Mouse (Mus musculus): ENCODE data around the gene Zfp335. TPM values are rescaled to one million over a fixed set of nuclear protein-coding genes. Genes with fewer than 3 reads are reported as not detected.

Gene Zfp335
- 10 to 100 TPM in 1 of 2 experiments, 1 to 10 TPM in 1; 8.5 to 11.0 TPM for total RNA-seq (2021)
- long read RNA-seq, experiment 1, full-length matches to known transcripts: 6 of 27 reads
- long read RNA-seq, experiment 1, partial matches to known transcripts: 9 of 27 reads
- long read RNA-seq, experiment 1, other reads (novel, unspliced or antisense): 12 of 27 reads
- long read RNA-seq, experiment 2, partial matches to known transcripts: 8 of 13 reads
- long read RNA-seq, experiment 2, other reads (novel, unspliced or antisense): 5 of 13 reads

GRCm38 (mm10) chr2:164911086-164912048 lies at the start of gene Zfp335:
Gene Zfp335 (minus strand): TSS chr2:164911757.
- DNase-seq: peak; percentile 92

DNA sequence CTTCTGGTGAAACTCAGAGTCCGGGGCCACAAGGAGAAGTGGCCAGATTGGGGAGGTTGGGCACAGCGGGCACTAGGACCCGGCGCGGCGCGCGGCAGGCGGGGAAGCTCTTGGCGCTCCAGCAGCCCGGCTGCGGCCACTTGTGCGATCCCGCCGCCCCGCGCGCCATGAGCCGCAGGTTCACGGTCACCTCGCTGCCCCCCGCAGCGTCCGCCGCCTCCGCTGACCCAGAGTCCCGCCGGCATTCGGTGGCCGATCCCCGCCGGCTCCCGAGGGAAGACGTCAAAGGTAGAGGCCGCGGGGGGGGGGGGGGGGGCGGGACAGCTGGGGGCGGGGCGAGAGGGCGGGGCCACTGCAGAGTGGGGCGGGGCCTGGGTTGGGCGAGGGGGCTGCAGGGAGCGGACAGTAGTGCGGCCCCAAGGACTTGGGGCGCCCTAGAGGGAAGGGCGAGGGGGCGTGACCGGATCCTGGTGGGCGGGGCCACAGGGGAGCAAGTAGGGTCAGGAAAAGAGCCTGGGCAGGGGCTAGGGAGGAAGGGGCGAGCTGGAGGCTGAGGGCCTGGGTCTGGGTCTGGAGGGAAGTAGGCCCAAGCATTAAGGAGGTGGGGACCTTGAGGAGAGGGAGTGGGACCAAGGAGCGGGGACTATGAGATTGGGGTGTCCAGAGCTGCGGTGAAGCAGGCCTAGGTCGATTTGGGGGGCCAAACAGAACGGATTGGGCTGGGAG lies 49.3 kb upstream of the Zfp335 start, which contains the start of gene Slc12a5:
Gene Slc12a5, plus strand, starts transcription at position 87 of the 726 bp plus-strand sequence.
- DNase-seq: peak; percentile 51

DNA sequence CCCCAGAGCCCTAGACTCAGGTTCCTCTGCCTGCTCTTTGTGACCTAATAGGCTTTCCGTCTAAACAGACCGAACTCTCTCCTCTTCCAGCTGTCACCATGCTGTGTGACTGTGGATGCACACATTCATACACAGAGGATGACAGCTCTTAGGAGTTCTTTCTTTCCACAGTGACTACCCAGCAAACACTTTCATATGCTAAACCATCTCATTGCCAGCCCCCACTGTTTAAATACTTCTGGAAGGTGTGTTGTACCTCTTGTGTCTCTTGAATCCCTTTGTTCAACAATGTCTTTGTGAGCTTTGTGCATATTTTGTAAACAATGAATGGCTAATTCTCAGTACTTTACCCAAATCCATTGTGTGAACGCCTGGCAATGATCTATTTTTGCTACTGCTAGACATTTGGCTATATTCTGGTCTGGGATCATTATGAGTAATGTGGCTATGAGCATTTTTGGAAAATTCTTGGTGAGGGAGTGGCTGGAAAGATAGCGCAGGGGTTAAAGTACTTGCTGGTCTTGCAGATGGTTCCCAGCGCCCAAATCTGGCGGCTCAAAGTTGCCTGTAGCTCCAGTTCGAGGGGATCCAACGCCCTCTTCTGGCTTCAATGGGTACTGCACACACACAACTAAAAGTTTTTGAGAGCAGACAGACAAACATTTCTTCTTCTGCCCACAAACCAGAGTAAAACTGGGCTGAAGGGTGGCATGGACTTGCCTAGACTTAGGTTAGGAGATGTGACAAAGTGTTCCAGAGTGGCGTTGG lies 46.2 kb upstream of the Zfp335 start:
- no peak for DNase-seq

- DNase-seq: no peak
Observed at GRCm38 (mm10) chr2:164956195-164956594, 44.6 kb upstream of the Zfp335 start.

DNA sequence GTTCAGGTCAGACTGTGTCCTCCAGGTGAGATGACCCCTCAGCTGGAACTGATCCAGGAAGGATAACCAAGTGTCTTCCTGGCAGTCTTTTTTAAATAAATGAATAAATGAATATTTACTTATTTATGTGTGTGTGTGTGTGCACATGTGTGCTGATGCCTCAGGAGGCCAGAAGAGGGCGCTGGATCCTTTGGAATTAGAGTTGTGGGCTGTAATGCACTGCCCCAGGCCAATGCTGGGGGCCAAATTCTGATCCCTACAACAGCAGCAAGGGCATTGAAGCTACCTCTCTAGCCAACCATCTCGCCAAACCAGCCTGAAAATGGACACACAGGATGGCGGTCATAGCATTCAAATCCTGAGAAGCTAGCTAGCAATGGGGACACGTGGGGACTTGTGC lies 44.2 kb upstream of the Zfp335 start:
- DNase-seq: no peak

GRCm38 (mm10) chr2:164953224-164953623 lies 41.7 kb upstream of the Zfp335 start:
- peak; percentile 86 for DNase-seq

DNA sequence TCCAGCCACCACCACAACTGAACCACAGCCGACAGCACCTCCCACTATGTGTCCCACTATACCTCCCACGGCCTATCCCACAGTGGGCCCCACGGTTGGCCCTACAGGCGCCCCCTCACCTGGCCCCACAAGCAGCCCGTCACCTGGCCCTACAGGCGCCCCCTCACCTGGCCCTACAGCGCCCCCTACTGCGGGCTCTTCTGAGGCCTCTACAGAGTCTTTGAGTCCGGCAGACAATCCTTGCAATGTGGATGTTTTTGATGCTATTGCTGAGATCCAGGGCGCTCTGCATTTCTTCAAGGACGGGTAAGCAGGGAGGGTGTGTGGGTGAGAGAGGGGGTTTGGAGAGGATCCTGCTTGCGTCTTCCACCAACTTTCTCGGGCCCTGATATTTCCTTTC lies 40.9 kb upstream of the Zfp335 start:
- no peak for DNase-seq

- no peak for DNase-seq
Observed at GRCm38 (mm10) chr2:164951745-164952144, 40.2 kb upstream of the Zfp335 start.

DNA sequence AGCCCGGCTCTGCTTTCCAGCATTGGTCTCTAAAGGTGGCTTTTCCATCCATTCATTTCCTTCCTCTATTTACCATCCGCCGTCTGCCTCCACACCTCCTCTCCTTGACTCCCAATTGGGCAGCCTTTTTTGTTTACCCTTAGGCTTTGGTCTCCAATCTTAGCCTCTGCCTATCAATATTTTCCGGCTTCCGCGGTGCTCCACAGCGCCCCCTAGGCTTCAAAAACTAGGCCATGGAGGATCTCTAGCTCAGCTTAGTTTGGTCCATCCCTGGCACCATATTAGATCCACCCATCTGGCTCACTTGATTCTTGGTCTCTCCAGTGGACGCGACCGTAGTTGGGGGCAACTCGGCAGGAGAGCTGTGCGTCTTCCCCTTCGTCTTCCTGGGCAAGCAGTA lies 38.9 kb upstream of the Zfp335 start:
- DNase-seq: no peak

DNA sequence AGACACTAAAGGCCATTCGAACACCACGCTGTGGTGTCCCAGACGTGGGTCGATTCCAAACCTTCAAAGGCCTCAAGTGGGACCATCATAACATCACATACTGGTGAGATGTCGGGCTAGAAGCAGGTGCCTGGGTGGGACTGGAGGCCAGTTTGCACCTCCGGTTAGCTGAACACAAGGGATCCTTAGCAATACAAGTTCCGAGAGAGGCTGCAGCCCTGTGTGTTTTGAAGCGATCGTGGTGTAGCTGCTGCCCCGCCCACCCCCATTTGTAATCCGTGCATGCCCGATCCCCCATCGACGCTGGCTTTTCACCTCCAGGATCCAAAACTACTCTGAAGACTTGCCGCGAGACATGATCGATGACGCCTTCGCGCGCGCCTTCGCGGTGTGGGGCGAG lies 37.4 kb upstream of the Zfp335 start:
- DNase-seq: no peak

DNA sequence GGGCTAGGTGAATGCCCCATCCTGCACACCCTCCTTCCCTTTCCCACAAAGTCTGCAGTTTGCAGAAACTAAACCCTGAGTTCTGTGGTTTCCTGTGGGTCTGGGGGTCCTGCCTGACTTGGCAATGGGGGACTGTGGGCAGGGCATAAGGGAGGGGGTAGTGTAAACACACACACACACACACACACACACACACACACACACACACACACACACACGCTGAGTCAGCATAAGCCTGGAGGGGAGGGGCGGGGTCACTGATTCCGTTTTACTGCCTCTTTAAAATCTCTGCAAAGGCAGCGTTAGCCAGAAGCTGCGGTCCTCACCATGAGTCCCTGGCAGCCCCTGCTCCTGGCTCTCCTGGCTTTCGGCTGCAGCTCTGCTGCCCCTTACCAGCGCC lies 36.4 kb upstream of the Zfp335 start:
- DNase-seq: no peak

DNA sequence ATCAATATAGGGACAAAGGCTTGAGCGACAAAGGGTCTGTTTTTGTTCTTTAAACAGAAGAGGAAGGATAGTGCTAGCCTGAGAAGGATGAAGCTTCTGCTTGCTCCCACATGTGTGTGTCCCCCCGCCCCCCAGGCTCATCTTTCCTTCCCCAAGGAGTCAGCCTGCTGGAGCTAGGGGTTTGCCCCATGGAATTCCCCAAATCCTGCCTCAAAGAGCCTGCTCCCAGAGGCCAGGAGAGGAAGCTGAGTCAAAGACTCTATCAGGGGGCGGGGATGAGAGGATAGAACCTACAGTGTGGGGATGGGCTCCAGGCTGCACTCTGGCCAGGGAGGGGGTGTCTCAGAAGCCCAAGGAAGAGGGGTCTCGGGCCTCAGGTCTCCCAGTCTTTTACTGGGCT lies 35.9 kb upstream of the Zfp335 start:
- DNase-seq: no peak

GRCm38 (mm10) chr2:164942692-164943290 lies 31.2 kb upstream of the Zfp335 start:
- DNase-seq: no peak

DNA sequence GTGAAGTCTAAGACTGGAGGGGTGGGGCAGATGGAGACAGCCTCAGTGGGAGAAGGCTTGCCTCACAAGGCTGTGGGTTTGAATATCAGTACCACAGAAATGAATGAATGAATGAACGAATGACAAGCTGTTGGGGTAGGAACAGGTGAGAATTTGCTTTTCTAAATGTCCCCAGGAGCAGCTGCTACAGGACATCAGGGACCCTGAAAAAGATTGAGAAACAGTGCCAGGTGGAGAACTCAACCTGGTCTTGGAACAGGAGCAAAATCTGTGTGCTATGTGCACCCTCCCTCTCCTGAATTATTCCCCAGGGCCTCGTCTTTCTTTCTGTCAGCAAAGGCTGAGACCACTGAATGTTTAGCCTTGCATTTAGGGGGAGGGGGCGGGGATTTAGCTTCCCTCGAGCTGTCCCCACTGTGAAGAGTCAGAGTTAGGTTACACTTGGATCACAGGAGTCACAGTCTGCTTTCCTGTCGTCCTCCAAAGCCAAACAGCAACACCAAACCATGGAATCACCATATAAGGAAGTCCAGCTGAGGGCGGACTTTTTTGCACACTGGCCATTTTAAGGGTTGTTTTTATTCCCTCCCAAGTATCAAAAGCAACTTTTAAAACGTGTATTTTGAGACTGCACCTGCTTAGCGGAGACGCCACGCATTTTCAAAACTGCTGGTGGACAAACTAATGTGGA lies 28.7 kb upstream of the Zfp335 start, which contains the start of gene Mmp9:
Gene Mmp9, plus strand, starts transcription at position 641 of the 691 bp plus-strand sequence.
- DNase-seq: no peak

- DNase-seq: no peak
Observed at GRCm38 (mm10) chr2:164939106-164939505, 27.5 kb upstream of the Zfp335 start.

DNA sequence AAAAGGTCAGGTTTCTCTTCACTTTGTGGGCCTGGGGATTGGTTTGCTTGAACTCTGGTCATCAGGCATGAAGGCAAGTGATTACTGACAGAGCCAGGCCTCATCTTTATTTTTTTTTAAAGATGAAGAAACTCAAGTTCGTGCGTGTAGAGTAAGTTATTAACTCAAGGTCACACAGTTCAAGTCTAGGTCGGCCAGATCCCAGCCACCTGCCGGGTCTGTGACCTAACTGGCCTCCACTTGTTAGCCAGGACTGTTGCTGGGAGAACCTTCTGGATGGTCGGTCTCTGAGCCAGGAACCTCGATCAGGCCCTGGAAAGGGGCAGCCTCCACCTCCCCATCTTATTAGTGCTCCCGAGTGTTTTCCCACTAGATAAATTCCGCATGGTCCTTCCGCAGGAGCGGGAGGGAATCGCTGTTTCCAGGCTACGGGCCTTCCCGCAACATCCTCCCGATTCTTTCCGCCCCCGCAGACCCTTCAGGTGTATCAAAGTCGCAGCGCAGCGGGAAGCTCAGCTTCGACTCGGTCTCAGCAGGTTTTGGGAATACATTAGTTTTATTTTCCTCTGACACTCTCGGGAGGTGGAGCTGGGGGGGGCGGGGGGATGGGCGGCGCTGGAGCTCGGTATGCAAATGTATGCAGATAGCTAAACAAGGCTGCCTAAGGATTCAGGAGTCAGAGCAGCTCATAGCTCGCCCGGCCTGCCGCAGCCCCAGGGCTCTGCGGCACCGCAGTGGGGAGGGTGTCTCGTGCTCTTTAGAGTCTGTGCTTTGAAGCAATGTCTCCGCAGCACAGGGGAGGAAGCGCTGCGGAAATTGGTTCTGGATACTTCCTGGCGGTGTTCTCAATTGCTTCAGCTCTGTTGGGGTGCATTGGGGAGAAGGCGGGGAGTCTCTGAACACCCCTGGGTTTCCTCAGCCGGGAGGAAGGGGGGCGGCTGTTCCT lies 26.9 kb upstream of the Zfp335 start:
- no peak for DNase-seq

DNA sequence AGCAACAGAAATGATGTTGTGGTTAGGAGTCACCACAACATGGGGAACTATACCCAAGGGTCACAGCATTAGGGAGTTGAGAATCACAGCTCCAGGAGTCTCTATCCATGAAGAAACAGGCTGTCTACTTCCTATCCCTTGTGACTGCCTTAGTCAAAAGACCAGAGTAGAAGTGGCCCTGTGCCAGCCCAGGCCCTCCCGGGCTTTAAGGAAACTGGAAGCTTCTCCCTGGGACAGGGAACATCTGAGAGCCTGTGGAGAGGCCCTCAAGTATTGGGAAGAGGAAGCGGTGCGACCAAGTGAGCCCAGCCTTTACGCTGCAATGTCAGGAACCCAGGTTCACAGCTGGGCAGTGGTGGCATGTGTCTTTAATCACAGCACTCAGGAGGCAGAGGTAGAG lies 24.4 kb upstream of the Zfp335 start:
- DNase-seq: peak; percentile 41

DNA sequence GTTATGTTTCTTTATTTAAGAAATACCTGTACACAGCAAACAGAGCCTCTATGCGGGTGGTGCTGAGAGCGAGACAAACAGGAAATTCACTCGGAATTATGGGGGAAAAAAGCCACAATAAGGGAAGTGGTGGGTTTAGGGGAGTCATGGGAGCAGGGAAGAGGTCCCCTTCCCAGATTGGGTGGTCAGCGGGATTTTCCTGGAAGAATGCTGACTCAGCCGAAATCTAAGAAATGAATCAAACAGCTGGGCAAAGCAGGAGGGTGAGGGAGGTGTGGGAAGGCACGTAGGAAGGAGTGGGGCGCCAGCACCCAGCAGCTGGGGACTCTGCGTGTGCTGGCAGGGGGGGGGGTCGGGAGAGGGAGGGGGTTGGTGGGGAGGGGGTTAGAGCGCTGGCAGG lies 22.0 kb upstream of the Zfp335 start:
- DNase-seq: no peak

All from gastrocnemius, postnatal 10 days (tissue).